Mouse (Mus musculus) liver, embryonic 12.5 days (tissue): ENCODE results near the gene Pcsk2. TPM values are rescaled to one million over a fixed set of nuclear protein-coding genes. Genes with fewer than 3 reads are reported as not detected.

Source experiments
- ATAC-seq: fragments of 200-750 bp; cut with Nextera tagmentation; 2 replicates; pipeline ENCODE4 v1.8.0; 2017; ENCODE audit warnings: moderate number of reproducible peaks, mild to moderate bottlenecking, moderate library complexity
- H3K27ac ChIP-seq: fragments of 300-500 bp; sonication (generic); 2 replicates; pipeline ENCODE4 v1.5.1; 2016; ENCODE audit warnings: mild to moderate bottlenecking
- H3K27me3 ChIP-seq: fragments of 300-500 bp; sonication (generic); replicated peaks from 2 replicates; pipeline ENCODE4 v1.6.1; 2016; ENCODE audit warnings: mild to moderate bottlenecking, moderate library complexity
- H3K36me3 ChIP-seq: fragments of 300-500 bp; sonication (generic); 2 replicates; pipeline ENCODE4 v1.6.1; 2016; ENCODE audit warnings: mild to moderate bottlenecking, moderate library complexity
- H3K4me1 ChIP-seq: fragments of 300-500 bp; sonication (generic); 2 replicates; pipeline ENCODE4 v1.6.1; 2016
- H3K4me2 ChIP-seq: fragments of 300-500 bp; sonication (generic); 2 replicates; pipeline ENCODE4 v1.6.1; 2016; ENCODE audit warnings: mild to moderate bottlenecking, moderate library complexity
- H3K4me3 ChIP-seq: fragments of 300-500 bp; sonication (generic); 2 replicates; pipeline ENCODE4 v1.5.1; 2016; ENCODE audit warnings: mild to moderate bottlenecking, moderate library complexity
- H3K9ac ChIP-seq: fragments of 300-500 bp; sonication (generic); 2 replicates; pipeline ENCODE4 v1.6.1; 2016; ENCODE audit warnings: mild to moderate bottlenecking, moderate library complexity
- H3K9me3 ChIP-seq: fragments of 300-500 bp; sonication (generic); replicated peaks from 2 replicates; pipeline ENCODE4 v1.6.1; 2016; ENCODE audit warnings: mild to moderate bottlenecking, moderate library complexity
- WGBS: fragments of 180-500 bp; shearing (Covaris S2); methylation state at CpG from one replicate; pipeline ENCODE4 v1.1.7; 2016; ENCODE audit not compliant: insufficient replicate concordance; 5-methylcytosine and 5-hydroxymethylcytosine counted together
- polyA plus RNA-seq: library from polyadenylated mRNA; unstranded; fragments of >200 nt; fragmentation: Nextera tagmentation; extraction: Ambion mirVana; gene quantifications from 2 replicates; pipeline ENCODE4 v1.2.1, GENCODE M21; 2016

The Pcsk2 gene
- polyA plus RNA-seq, 1 experiment from 2014 or later, result 0.07 TPM

DNA sequence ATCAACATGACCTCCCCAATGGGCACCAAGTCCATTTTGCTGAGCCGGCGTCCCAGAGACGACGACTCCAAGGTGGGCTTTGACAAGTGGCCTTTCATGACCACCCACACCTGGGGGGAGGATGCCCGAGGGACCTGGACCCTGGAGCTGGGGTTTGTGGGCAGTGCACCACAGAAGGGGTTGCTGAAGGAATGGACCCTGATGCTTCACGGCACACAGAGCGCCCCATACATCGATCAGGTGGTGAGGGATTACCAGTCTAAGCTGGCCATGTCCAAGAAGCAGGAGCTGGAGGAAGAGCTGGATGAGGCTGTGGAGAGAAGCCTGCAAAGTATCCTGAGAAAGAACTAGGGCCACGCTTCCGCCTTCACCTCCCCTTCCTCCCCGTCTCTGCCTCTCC lies 267.5 kb downstream of the Pcsk2 start:
- Histone ChIP-seq H3K9me3 (no peaks in the 10 kb centered on the region), H3K36me3 (no peaks in the 10 kb centered on the region), H3K9ac (no peak overlapping the region), H3K4me1 (no peaks in the 10 kb centered on the region), H3K4me2 (no peak overlapping the region), H3K4me3 (no peak overlapping the region), H3K27ac (no peak overlapping the region), H3K27me3 (no peaks in the 10 kb centered on the region)
- no peak for ATAC-seq
- 77% methylated on average over 11 of the region's 11 CpGs for WGBS

DNA sequence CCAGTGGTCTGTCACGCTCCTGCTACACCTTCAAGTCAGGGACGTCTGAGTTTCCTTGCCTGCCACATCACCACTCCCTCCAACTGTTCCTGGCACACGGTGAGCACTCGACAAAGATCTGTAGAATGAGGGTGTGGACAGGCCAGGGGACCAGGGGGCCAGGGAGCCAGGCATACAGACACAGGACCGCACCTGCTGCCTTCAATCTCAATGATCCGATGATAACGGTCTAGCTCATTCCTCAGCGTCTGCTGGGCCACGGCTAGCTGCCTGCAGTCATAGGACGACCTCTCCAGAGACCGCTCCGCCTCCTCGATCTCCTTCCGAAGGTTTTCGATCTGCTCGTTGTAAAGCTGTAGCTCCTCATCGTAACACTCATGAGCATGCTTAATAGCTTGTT lies 285.7 kb downstream of the Pcsk2 start:
- Histone ChIP-seq H3K4me2 (no peak overlapping the region), H3K4me1 (no peaks in the 10 kb centered on the region), H3K36me3 (no peaks in the 10 kb centered on the region), H3K4me3 (no peak overlapping the region), H3K9me3 (no peaks in the 10 kb centered on the region), H3K27me3 (no peaks in the 10 kb centered on the region), H3K9ac (no peak overlapping the region), H3K27ac (no peak overlapping the region)
- ATAC-seq, result no peak
- 65% methylated on average over 17 of the region's 17 CpGs for WGBS

DNA sequence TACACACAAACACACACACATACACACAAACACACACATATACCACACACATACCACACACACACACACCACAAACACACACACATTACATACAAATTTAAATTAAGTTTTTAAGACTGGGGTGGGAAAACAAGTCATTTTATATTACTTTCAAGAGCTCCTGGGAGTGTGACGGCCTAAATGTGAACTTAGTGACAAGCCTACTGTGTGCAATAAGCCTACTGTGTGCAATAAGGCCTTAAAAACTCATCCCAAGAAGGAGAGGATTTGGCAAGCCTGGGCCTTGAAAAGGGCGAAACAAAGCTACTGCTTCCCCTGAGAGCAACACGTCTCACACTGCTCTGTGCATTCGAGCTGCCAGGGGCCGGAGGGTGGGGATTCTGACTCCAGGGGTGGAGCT lies 286.8 kb downstream of the Pcsk2 start:
- H3K9ac ChIP-seq, result no peak overlapping the region
- H3K27ac ChIP-seq, result no peak overlapping the region

DNA sequence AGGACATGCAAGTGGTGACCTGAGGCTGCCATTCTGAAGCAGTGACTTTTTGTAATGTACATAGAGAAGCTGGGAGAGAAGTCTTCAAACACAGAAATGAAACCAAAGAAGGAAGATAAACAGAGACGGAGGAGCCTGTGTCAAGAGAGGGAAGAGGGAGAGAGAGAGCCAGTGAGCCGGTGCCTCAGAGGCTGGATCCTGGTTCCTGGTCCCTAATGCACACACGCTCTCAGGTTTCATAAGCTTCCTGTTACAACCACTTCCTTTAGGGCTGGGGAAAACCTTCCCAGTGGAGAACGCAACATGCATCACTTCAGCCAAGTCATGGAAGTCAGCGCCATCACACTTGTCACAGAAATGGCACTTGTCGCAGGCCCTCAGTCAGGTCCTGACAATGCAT lies 288.1 kb downstream of the Pcsk2 start:
- no peak overlapping the region for H3K27ac ChIP-seq
- no peaks in the 10 kb centered on the region for H3K27me3 ChIP-seq
- H3K9ac ChIP-seq, result no peak overlapping the region
- ATAC-seq, result no peak
- 43% methylated on average over 6 of the region's 6 CpGs for WGBS
- H3K36me3 ChIP-seq, result no peaks in the 10 kb centered on the region
- H3K4me3 ChIP-seq, result no peak overlapping the region
- no peaks in the 10 kb centered on the region for H3K9me3 ChIP-seq
- no peak overlapping the region for H3K4me2 ChIP-seq
- H3K4me1 ChIP-seq, result peaks cover 13% of the 10 kb centered on the region

More for the DNA sequence above, 286.8 kb downstream of the Pcsk2 start:
- Histone ChIP-seq H3K36me3 (no peaks in the 10 kb centered on the region), H3K4me2 (no peak overlapping the region), H3K27me3 (no peaks in the 10 kb centered on the region), H3K4me3 (no peak overlapping the region), H3K4me1 (0 out of 2 replicates have a peak, but pooled peaks cover 6% of the 10 kb centered on the region), H3K9me3 (no peaks in the 10 kb centered on the region)
- ATAC-seq, result no peak
- 70% methylated on average over 5 of the region's 5 CpGs for WGBS

DNA sequence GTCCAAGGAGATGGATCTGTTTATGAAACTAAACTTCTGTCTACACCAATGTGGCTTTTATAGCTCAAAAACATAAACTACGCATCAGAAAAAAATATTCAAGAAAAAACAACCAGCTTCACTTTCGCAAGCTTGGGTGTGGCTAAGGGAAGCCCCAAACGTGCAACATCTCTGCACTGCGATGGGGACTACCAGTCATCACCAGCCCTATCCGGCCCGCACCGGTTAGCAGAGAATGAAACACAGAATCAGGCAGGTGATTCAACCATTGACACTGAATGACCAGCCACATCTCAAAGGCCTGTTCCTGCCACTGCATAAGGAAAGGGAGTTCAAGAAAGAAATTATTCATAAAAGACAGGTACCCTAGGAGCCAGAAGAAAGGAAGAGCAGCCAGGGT lies 289.9 kb downstream of the Pcsk2 start:
- WGBS, result 67% methylated on average over 7 of the region's 7 CpGs
- H3K9me3 ChIP-seq, result no peaks in the 10 kb centered on the region
- no peak overlapping the region for H3K27ac ChIP-seq
- no peak for ATAC-seq
- H3K36me3 ChIP-seq, result no peaks in the 10 kb centered on the region
- H3K27me3 ChIP-seq, result no peaks in the 10 kb centered on the region
- H3K4me3 ChIP-seq, result no peak overlapping the region
- H3K9ac ChIP-seq, result no peak overlapping the region
- H3K4me2 ChIP-seq, result no peak overlapping the region
- peaks cover 15% of the 10 kb centered on the region for H3K4me1 ChIP-seq

DNA sequence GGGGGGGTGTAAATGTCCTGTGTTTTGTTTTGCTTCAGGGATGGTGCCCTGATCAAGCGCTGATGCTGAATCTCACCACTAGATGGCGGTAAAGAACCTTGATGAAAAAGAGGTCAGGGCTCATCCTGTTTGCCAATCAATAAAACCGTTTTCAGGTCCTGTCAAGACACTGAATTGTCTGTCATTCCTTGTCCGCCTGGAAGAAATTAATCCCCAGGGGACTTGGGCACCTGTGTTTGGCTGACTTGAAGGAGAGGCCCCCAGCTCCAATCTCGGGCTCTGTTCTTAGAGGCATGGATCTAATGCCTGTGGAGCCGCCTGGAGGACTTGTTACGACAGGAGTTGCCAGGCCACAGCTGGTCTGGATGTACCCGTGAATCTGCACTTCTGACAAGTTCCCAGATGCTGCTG lies 291.3 kb downstream of the Pcsk2 start:
- H3K4me1 ChIP-seq, result peaks cover 15% of the 10 kb centered on the region
- no peak overlapping the region for H3K9ac ChIP-seq
- H3K4me2 ChIP-seq, result peak overlapping the region; percentile 47
- H3K27ac ChIP-seq, result no peak overlapping the region
- ATAC-seq, result no peak
- H3K9me3 ChIP-seq, result no peaks in the 10 kb centered on the region
- WGBS, result 8% methylated on average over 8 of the region's 8 CpGs
- no peaks in the 10 kb centered on the region for H3K27me3 ChIP-seq
- H3K4me3 ChIP-seq, result no peak overlapping the region
- H3K36me3 ChIP-seq, result no peaks in the 10 kb centered on the region

DNA sequence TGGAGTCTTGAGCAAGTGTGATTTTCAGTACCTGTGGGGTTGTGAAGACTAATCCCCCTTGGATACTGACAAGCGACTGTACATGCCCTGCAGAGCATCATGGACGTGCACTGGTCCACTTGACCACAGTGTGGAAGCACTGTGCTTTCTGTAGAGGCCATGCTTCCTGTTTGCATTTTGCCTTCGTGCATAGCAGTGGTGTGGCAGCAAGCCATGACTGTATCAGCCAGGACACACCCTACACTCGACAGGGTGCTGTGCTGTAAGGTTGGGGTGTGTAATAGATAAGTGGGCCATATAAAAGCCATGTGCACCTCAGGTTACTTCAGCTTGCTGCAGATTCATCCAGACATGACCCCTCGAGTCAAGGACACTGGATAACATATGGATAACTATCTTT lies 292.7 kb downstream of the Pcsk2 start:
- Histone ChIP-seq H3K4me3 (no peak overlapping the region), H3K27me3 (no peaks in the 10 kb centered on the region), H3K36me3 (no peaks in the 10 kb centered on the region), H3K9ac (no peak overlapping the region), H3K4me1 (peaks cover 15% of the 10 kb centered on the region), H3K27ac (no peak overlapping the region), H3K9me3 (no peaks in the 10 kb centered on the region), H3K4me2 (no peak overlapping the region)
- WGBS, result 24% methylated on average over 5 of the region's 5 CpGs
- ATAC-seq, result peak; percentile 79

DNA sequence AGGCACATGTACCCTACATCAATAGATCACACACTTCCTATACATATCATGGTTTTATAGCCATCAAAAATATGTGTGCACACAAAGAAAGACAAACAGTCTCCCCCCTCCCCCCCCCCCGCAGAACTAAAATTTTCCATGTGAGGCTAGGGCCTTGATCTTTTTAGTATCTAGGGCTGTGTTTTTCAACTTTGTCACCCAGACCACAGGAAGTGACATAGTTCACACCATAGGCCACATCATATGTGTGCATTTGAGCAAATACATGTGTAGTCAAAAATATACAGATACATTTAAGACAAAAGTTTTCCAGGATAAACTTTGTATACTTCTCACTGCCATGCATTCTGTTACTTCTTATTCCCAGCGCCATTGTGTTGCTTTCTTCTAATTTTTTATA lies 293.5 kb downstream of the Pcsk2 start:
- WGBS, result 80% methylated on average over 2 of the region's 2 CpGs
- Histone ChIP-seq H3K9me3 (no peaks in the 10 kb centered on the region), H3K4me2 (no peak overlapping the region), H3K9ac (no peak overlapping the region), H3K4me1 (peaks cover 15% of the 10 kb centered on the region), H3K27me3 (no peaks in the 10 kb centered on the region), H3K36me3 (no peaks in the 10 kb centered on the region), H3K4me3 (no peak overlapping the region), H3K27ac (no peak overlapping the region)
- no peak for ATAC-seq

DNA sequence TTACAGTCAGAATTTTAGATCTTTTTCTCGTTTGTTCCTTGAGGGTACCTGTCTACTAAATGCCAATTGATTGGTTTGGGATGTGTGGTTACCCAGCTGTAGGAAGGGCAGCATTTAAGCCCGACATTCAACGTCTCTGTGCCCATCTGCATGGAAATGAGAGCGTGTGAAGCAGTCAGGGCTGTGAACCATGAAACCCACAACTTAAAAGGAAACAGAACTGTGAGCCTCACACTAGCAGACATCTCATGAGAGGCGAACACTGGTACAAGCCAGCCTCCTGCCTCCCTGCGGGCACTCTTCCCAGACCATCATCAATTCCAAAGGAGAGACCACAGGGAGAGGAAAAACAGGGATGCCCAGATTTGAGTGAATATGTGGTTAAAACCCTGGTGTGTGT lies 294.9 kb downstream of the Pcsk2 start:
- whole genome bisulfite sequencing, result 65% methylated on average over 6 of the region's 6 CpGs
- H3K9me3 ChIP-seq, result no peaks in the 10 kb centered on the region
- ATAC-seq, result no peak

DNA sequence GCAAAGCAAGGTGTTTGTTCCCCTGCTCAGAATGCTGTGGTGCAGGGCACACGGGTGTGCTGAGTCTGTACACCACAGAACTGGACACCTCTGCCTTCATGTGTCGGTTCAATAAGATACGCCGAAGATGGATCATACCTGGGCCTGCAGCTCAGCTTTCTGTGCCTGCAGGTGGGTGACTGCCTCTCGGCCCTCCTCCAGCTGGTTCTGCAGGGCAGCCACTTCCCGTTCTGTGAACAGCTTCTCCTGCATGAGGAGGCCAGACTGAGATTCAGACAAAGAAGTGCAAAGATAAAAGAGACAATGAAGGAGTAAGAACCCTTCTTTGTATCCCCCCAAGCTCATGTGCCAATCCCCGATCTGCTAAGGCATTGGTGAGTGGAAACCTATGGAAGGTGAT lies 295.6 kb downstream of the Pcsk2 start:
- no peak for ATAC-seq
- Histone ChIP-seq H3K27me3 (no peaks in the 10 kb centered on the region), H3K4me2 (no peak overlapping the region), H3K4me1 (peaks cover 15% of the 10 kb centered on the region), H3K9me3 (no peaks in the 10 kb centered on the region), H3K4me3 (no peak overlapping the region), H3K9ac (no peak overlapping the region), H3K36me3 (no peaks in the 10 kb centered on the region), H3K27ac (no peak overlapping the region)
- WGBS, result 66% methylated on average over 7 of the region's 7 CpGs

More for the DNA sequence above, 294.9 kb downstream of the Pcsk2 start:
- Histone ChIP-seq H3K4me3 (no peak overlapping the region), H3K36me3 (no peaks in the 10 kb centered on the region), H3K4me2 (no peak overlapping the region), H3K4me1 (peaks cover 15% of the 10 kb centered on the region), H3K27ac (no peak overlapping the region), H3K9ac (no peak overlapping the region), H3K27me3 (no peaks in the 10 kb centered on the region)

DNA sequence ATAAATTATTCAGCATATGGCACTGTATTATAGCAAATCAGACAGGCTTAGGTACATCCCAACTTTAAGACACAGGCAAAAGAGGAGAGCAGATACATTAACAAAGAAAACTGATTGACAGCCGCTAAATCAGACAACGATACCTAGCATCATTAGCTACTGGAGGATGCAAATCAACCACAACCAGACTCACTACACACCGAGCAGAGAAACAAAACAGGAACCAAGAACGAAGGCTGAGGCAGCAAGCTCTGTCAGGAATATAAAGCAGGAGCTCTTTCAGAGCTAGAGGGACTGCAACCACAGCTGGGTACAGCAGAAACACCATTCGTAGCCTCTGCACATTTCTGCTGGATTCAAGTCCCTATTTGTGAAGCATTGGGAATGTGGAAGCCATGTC lies 298.8 kb downstream of the Pcsk2 start:
- H3K4me2 ChIP-seq, result no peak overlapping the region
- no peak overlapping the region for H3K4me3 ChIP-seq
- no peak overlapping the region for H3K27ac ChIP-seq
- no peaks in the 10 kb centered on the region for H3K36me3 ChIP-seq
- H3K9me3 ChIP-seq, result no peaks in the 10 kb centered on the region
- 60% methylated on average over 5 of the region's 5 CpGs for WGBS
- no peaks in the 10 kb centered on the region for H3K27me3 ChIP-seq
- no peak for ATAC-seq
- H3K9ac ChIP-seq, result no peak overlapping the region
- peaks cover 8% of the 10 kb centered on the region; the same call in 1 of the 2 replicates for H3K4me1 ChIP-seq

DNA sequence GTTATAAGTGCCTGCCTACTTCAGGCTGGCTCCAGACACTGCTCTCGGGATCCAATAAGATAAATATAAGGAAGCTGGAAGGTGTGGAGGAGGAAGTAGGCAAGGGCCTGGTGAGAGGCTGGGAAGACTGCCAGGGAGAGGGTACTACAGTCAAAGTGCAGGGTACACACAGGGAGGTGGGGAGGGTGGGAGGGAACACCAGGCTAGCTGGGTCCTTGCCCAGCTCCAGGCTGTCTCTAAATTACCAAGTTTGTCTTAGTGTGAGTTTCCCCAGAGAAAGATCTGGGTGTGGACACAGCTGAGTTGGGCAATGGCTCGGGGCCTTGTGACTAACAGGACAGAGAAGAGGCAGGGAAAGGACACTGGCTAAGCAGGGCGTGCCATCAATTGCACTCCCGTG lies 300.8 kb downstream of the Pcsk2 start:
- 46% methylated on average over 4 of the region's 4 CpGs for WGBS
- ATAC-seq, result no peak
- Histone ChIP-seq H3K4me3 (no peak overlapping the region), H3K4me2 (no peak overlapping the region), H3K9me3 (no peaks in the 10 kb centered on the region), H3K36me3 (no peaks in the 10 kb centered on the region), H3K27me3 (no peaks in the 10 kb centered on the region), H3K9ac (no peak overlapping the region), H3K27ac (no peak overlapping the region), H3K4me1 (peaks cover 8% of the 10 kb centered on the region; the same call in 1 of the 2 replicates)

DNA sequence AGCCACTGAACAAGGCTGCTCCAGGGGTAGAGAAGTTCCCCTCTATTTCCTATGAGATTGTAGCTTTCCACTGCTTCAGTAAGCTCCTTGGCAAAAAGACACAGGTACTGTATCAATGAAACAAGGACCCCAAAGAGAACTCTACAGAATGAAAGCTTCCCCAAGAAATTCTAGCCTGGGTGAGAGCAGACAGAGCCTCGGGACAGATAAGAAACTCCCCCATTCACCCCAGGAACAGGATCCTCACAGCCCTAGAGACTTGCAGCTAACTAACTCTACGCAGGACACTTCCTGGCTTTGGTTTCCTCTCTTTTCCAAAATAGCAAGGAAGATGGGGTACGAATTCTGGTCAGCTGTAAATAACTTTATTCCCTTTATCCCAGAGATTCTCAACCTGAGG lies 301.3 kb downstream of the Pcsk2 start:
- 32% methylated on average over 3 of the region's 3 CpGs for WGBS
- no peak overlapping the region for H3K4me3 ChIP-seq
- H3K4me2 ChIP-seq, result no peak overlapping the region
- H3K36me3 ChIP-seq, result no peaks in the 10 kb centered on the region
- H3K27ac ChIP-seq, result no peak overlapping the region
- H3K9ac ChIP-seq, result no peak overlapping the region
- H3K9me3 ChIP-seq, result no peaks in the 10 kb centered on the region
- H3K4me1 ChIP-seq, result peaks cover 10% of the 10 kb centered on the region; the same call in 1 of the 2 replicates
- no peaks in the 10 kb centered on the region; the same call in 1 of the 2 replicates for H3K27me3 ChIP-seq
- ATAC-seq, result no peak
